Mouse (Mus musculus): Measurements from ENCODE around the gene Cbwd1. TPM values are rescaled to one million over a fixed set of nuclear protein-coding genes. Genes with fewer than 3 reads are reported as not detected.

Gene Cbwd1
- polyA plus RNA-seq, 1 experiment from 2014 or later: 22.8 TPM

DNA sequence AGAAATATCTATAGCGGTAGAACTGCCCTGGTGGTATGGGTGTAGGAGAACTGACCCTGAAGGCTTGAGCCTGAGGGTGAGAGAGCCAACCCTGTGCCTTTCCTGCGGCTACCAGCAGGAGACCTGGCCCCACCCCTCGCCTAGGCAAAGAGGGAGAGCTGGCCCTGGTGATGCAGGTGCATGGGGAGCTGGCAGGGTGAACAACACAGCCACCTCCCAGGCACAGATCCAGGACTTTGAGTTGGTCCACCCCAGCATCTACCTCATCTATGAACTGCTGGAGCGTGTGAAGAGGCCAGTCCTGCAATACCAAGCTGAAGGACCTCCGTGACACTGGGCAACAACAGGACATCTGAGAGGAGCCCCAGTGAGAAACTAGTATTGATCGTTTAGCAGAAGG is 32.1 kb upstream of the Cbwd1 start:
- Histone ChIP-seq H3K36me3 (no peaks in the 10 kb centered on the region), H3K4me1 (no peaks in the 10 kb centered on the region), H3K27ac (replicated peaks) (no peak overlapping the region), H3K4me2 (replicated peaks) (no peak overlapping the region), H3K4me3 (no peak overlapping the region), H3K9me3 (no peaks in the 10 kb centered on the region), H3K27me3 (peaks cover 26% of the 10 kb centered on the region), H3K9ac (replicated peaks) (no peak overlapping the region)
- ATAC-seq (ENCODE audit: low FRiP score, low read depth): no peak
- WGBS: 66% methylated on average over 6 of the region's 6 CpGs

- no peaks in the 10 kb centered on the region for H3K36me3 ChIP-seq
- H3K9ac ChIP-seq (replicated peaks): no peak overlapping the region
- WGBS: 77% methylated on average over 7 of the region's 7 CpGs
- no peak overlapping the region for H3K27ac ChIP-seq (replicated peaks)
- no peaks in the 10 kb centered on the region for H3K4me1 ChIP-seq
- no peak overlapping the region for H3K4me2 ChIP-seq (replicated peaks)
- peaks cover 5% of the 10 kb centered on the region; the same call in 1 of the 2 replicates for H3K27me3 ChIP-seq
- no peak overlapping the region for H3K4me3 ChIP-seq
- H3K9me3 ChIP-seq: no peaks in the 10 kb centered on the region
- ATAC-seq (ENCODE audit: low FRiP score, low read depth): no peak
Observed at GRCm38 (mm10) chr19:24990138-24990822, 28.9 kb upstream of the Cbwd1 start.

DNA sequence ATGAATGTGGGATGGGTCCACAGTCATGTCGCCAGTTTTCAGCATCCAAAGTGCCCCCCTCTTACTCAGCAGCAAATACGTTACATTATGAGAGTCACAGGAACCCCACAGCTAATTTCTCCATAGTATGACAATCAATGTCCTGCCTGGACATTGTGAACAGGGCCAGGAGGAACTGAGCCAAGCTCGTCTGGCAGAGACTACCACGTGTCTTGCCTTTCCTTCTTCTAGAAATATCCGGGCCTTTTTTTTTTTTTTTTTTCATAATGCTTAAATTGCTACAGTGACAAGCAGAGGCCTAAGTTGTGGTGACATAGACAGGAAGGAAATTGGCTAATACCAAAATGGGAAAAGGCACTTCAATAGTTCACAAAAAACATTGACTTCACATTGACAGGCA is 27.4 kb upstream of the Cbwd1 start:
- ATAC-seq (ENCODE audit: low FRiP score, low read depth): no peak
- H3K9ac ChIP-seq (replicated peaks): no peak overlapping the region
- no peaks in the 10 kb centered on the region for H3K36me3 ChIP-seq
- H3K9me3 ChIP-seq: no peaks in the 10 kb centered on the region
- H3K27ac ChIP-seq (replicated peaks): no peak overlapping the region
- H3K4me3 ChIP-seq: no peak overlapping the region
- no peaks in the 10 kb centered on the region for H3K4me1 ChIP-seq
- H3K4me2 ChIP-seq (replicated peaks): no peak overlapping the region
- no peaks in the 10 kb centered on the region for H3K27me3 ChIP-seq
- 87% methylated on average over 5 of the region's 5 CpGs for WGBS

- Histone ChIP-seq H3K4me1 (no peaks in the 10 kb centered on the region), H3K4me3 (no peak overlapping the region), H3K4me2 (replicated peaks) (no peak overlapping the region), H3K27ac (replicated peaks) (no peak overlapping the region), H3K9ac (replicated peaks) (no peak overlapping the region), H3K9me3 (no peaks in the 10 kb centered on the region), H3K27me3 (no peaks in the 10 kb centered on the region), H3K36me3 (no peaks in the 10 kb centered on the region)
- no peak for ATAC-seq (ENCODE audit: low FRiP score, low read depth)
- 70% methylated on average over 4 of the region's 4 CpGs for WGBS
Observed at GRCm38 (mm10) chr19:24987355-24987754, 25.9 kb upstream of the Cbwd1 start.

- H3K27me3 ChIP-seq: no peaks in the 10 kb centered on the region
- no peak overlapping the region for H3K4me2 ChIP-seq (replicated peaks)
- ATAC-seq (ENCODE audit: low FRiP score, low read depth): no peak
- 0 out of 2 replicates have a peak, but pooled peaks cover 3% of the 10 kb centered on the region for H3K4me1 ChIP-seq
- no peak overlapping the region for H3K27ac ChIP-seq (replicated peaks)
- no peak overlapping the region for H3K9ac ChIP-seq (replicated peaks)
- no peak overlapping the region for H3K4me3 ChIP-seq
- H3K36me3 ChIP-seq: no peaks in the 10 kb centered on the region
- H3K9me3 ChIP-seq: no peaks in the 10 kb centered on the region
- 98% methylated on average over 2 of the region's 2 CpGs for WGBS
Observed at GRCm38 (mm10) chr19:24985045-24985444, 23.6 kb upstream of the Cbwd1 start.

GRCm38 (mm10) chr19:24983857-24984498 is 22.6 kb upstream of the Cbwd1 start:
- Histone ChIP-seq H3K27me3 (no peaks in the 10 kb centered on the region), H3K4me3 (no peak overlapping the region), H3K27ac (replicated peaks) (no peak overlapping the region), H3K4me2 (replicated peaks) (no peak overlapping the region), H3K9ac (replicated peaks) (no peak overlapping the region), H3K4me1 (0 out of 2 replicates have a peak, but pooled peaks cover 3% of the 10 kb centered on the region), H3K9me3 (no peaks in the 10 kb centered on the region), H3K36me3 (no peaks in the 10 kb centered on the region)
- ATAC-seq (ENCODE audit: low FRiP score, low read depth): no peak
- 82% methylated on average over 7 of the region's 7 CpGs for WGBS

- Histone ChIP-seq H3K27me3 (no peaks in the 10 kb centered on the region), H3K4me2 (replicated peaks) (no peak overlapping the region), H3K4me3 (no peak overlapping the region), H3K9me3 (no peaks in the 10 kb centered on the region), H3K4me1 (0 out of 2 replicates have a peak, but pooled peaks cover 3% of the 10 kb centered on the region), H3K27ac (replicated peaks) (no peak overlapping the region), H3K36me3 (no peaks in the 10 kb centered on the region), H3K9ac (replicated peaks) (no peak overlapping the region)
- ATAC-seq (ENCODE audit: low FRiP score, low read depth): no peak
- WGBS: 79% methylated on average over 4 of the region's 4 CpGs
Observed at GRCm38 (mm10) chr19:24983050-24983449, 21.6 kb upstream of the Cbwd1 start.

- H3K36me3 ChIP-seq: no peaks in the 10 kb centered on the region
- no peak for ATAC-seq (ENCODE audit: low FRiP score, low read depth)
- 78% methylated on average over 8 of the region's 8 CpGs for WGBS
- H3K4me2 ChIP-seq (replicated peaks): no peak overlapping the region
- H3K27me3 ChIP-seq: no peaks in the 10 kb centered on the region
- no peak overlapping the region for H3K27ac ChIP-seq (replicated peaks)
- H3K4me1 ChIP-seq: 0 out of 2 replicates have a peak, but pooled peaks cover 3% of the 10 kb centered on the region
- H3K9ac ChIP-seq (replicated peaks): no peak overlapping the region
- H3K9me3 ChIP-seq: no peaks in the 10 kb centered on the region
- no peak overlapping the region for H3K4me3 ChIP-seq
Observed at GRCm38 (mm10) chr19:24981294-24981693, 19.9 kb upstream of the Cbwd1 start.

GRCm38 (mm10) chr19:24978852-24979842 is 17.7 kb upstream of the Cbwd1 start:
- H3K27me3 ChIP-seq: no peaks in the 10 kb centered on the region
- 91% methylated on average over 10 of the region's 10 CpGs for WGBS
- no peak overlapping the region for H3K27ac ChIP-seq (replicated peaks)
- H3K4me2 ChIP-seq (replicated peaks): no peak overlapping the region
- H3K36me3 ChIP-seq: no peaks in the 10 kb centered on the region
- ATAC-seq (ENCODE audit: low FRiP score, low read depth): no peak
- no peaks in the 10 kb centered on the region for H3K9me3 ChIP-seq
- H3K4me1 ChIP-seq: 0 out of 2 replicates have a peak, but pooled peaks cover 3% of the 10 kb centered on the region
- H3K9ac ChIP-seq (replicated peaks): no peak overlapping the region
- no peak overlapping the region for H3K4me3 ChIP-seq

DNA sequence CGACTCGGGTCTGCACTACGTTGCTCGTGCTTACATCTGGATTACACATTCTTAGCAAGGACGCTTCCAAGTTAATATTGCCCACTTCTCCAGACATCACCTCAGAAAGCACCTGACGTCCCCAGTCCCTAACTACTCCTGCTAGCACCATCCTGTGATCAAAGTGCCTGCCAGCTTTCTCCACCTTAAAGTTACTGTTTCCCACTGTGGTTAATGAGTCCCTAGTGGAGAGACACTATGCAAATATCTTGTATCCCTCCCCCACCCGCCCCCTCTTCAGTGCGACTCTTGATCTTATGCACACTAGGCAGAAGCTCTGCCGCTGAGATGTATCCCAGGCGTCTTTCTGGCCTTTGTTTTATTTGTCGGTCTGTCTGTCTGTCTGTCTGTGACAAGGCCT is 16.6 kb upstream of the Cbwd1 start:
- Histone ChIP-seq H3K27me3 (no peaks in the 10 kb centered on the region), H3K36me3 (no peaks in the 10 kb centered on the region), H3K4me3 (no peak overlapping the region), H3K9me3 (no peaks in the 10 kb centered on the region), H3K4me1 (0 out of 2 replicates have a peak, but pooled peaks cover 3% of the 10 kb centered on the region), H3K9ac (replicated peaks) (no peak overlapping the region), H3K27ac (replicated peaks) (no peak overlapping the region), H3K4me2 (replicated peaks) (no peak overlapping the region)
- 82% methylated on average over 11 of the region's 11 CpGs for WGBS
- no peak for ATAC-seq (ENCODE audit: low FRiP score, low read depth)

DNA sequence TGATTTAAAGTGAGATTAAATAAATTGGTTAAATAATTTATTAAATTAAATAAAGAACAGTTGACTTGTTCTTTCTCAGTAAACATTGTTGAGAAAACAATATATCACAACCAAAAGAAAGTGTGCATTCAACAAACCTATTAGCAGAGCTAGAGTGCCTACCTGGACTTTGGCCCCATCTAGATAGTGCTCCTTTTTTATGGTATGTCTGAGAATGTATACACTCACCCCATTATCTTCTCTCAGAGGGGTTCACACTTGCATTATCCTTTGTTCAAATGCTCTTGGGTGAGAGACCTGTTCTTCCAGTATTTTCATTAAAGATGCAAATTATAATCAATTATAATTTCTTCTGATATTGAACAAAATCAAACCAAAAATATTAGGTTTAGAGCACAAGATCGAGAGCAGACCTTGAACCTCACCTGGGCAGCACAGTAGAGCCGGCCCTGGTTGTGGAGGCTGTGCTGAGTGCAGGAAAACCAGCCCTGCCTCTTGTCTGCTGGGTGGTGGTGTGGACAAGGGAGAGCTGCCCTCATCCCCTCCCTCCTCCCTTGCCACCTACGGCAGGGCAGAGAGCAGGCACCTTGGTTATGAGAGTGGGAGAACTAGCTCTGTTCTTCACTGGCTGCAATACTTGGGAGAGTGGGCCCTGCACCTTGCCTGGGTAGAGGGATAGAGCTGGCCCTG is 11.4 kb upstream of the Cbwd1 start:
- WGBS: over 99% methylated on average over 3 of the region's 3 CpGs
- no peak for ATAC-seq (ENCODE audit: low FRiP score, low read depth)
- H3K27ac ChIP-seq (replicated peaks): no peak overlapping the region

More for the DNA sequence above, 11.4 kb upstream of the Cbwd1 start:
- Histone ChIP-seq H3K4me2 (replicated peaks) (no peak overlapping the region), H3K9ac (replicated peaks) (no peak overlapping the region), H3K9me3 (no peaks in the 10 kb centered on the region), H3K27me3 (no peaks in the 10 kb centered on the region), H3K36me3 (no peaks in the 10 kb centered on the region), H3K4me3 (no peak overlapping the region), H3K4me1 (no peaks in the 10 kb centered on the region)
